7 mouse cellular contexts compared by ENCODE assay signal in genomic region chr8:13623038-13623750, GRCm38 (mm10). TPM values are rescaled to one million over a fixed set of nuclear protein-coding genes. Genes with fewer than 3 reads are reported as not detected.
DNase-seq lines count a peak whose midpoint lies in the region; ATAC-seq and TF ChIP-seq lines count a peak whose summit lies in the region.

No protein-coding gene starts in this region.

- H3K36me3 ChIP-seq in forebrain, embryonic 16.5 days (ENCODE audit: control insufficient read depth, insufficient read depth): no peaks in the 10 kb centered on the region
- H3K36me3 ChIP-seq in limb, embryonic 14.5 days (ENCODE audit: control insufficient read depth, insufficient read depth, low read length): peaks cover 9% of the 10 kb centered on the region
- H3K36me3 ChIP-seq in liver, embryonic 12.5 days: peaks cover 18% of the 10 kb centered on the region

- TF ChIP-seq POLR2A in limb, embryonic 14.5 days (IDR thresholded peaks at IDR 0.05; ENCODE audit: borderline replicate concordance, extremely low read depth, insufficient read depth, insufficient read length): no peak

- 14% methylated on average over 9 of the region's 9 CpGs for WGBS in forebrain, embryonic 16.5 days
- WGBS in limb, embryonic 14.5 days: 46% methylated on average over 9 of the region's 9 CpGs
- 68% methylated on average over 9 of the region's 9 CpGs for WGBS in liver, embryonic 12.5 days (ENCODE audit: insufficient replicate concordance)

- peak overlapping the region; percentile 64 for H3K27ac ChIP-seq in forebrain, embryonic 16.5 days (ENCODE audit: low read length)
- peak overlapping the region; percentile 70 for H3K27ac ChIP-seq in limb, embryonic 14.5 days (replicated peaks; ENCODE audit: low read depth, low read length)
- H3K27ac ChIP-seq in liver, embryonic 12.5 days: no peak overlapping the region

- H3K9ac ChIP-seq in forebrain, embryonic 16.5 days (replicated peaks; ENCODE audit: low read depth, low read length): no peak overlapping the region
- H3K9ac ChIP-seq in limb, embryonic 14.5 days (ENCODE audit: low read depth, low read length, severe bottlenecking): no peak overlapping the region
- no peak overlapping the region for H3K9ac ChIP-seq in liver, embryonic 12.5 days

- no peaks in the 10 kb centered on the region for H3K9me3 ChIP-seq in forebrain, embryonic 16.5 days (ENCODE audit: control insufficient read depth, low read length)
- no peaks in the 10 kb centered on the region for H3K9me3 ChIP-seq in limb, embryonic 14.5 days (ENCODE audit: control insufficient read depth, low read length)
- 0 out of 2 replicates have a peak, but pooled peaks cover 2% of the 10 kb centered on the region for H3K9me3 ChIP-seq in liver, embryonic 12.5 days (replicated peaks)

- DNase-seq in right cerebral cortex, postnatal 14 days: peak; percentile 36
- DNase-seq in right cerebral cortex, adult 18-20 months: no peak
- DNase-seq in limb, embryonic 14.5 days (ENCODE audit: low spot score): peak; percentile 27
- no peak for DNase-seq in ovary, postnatal 14 days (ENCODE audit: low spot score)
- DNase-seq in testis, postnatal 10 days (ENCODE audit: low spot score): no peak

- no peaks in the 10 kb centered on the region for H3K27me3 ChIP-seq in forebrain, embryonic 16.5 days (replicated peaks; ENCODE audit: control insufficient read depth, insufficient read depth, low read length)
- no peaks in the 10 kb centered on the region for H3K27me3 ChIP-seq in limb, embryonic 14.5 days (ENCODE audit: control insufficient read depth, insufficient read depth, low read length)
- no peaks in the 10 kb centered on the region for H3K27me3 ChIP-seq in liver, embryonic 12.5 days (replicated peaks)

- H3K4me1 ChIP-seq in forebrain, embryonic 16.5 days (replicated peaks; ENCODE audit: control insufficient read depth, insufficient read depth, low read length): peaks cover 30% of the 10 kb centered on the region
- peaks cover 35% of the 10 kb centered on the region for H3K4me1 ChIP-seq in limb, embryonic 14.5 days (ENCODE audit: control insufficient read depth, insufficient read depth, low read length)
- peaks cover 24% of the 10 kb centered on the region for H3K4me1 ChIP-seq in liver, embryonic 12.5 days

- no peak overlapping the region for H3K4me2 ChIP-seq in forebrain, embryonic 16.5 days (ENCODE audit: low read length)
- H3K4me2 ChIP-seq in limb, embryonic 14.5 days (replicated peaks; ENCODE audit: low read depth, low read length, severe bottlenecking): no peak overlapping the region
- no peak overlapping the region for H3K4me2 ChIP-seq in liver, embryonic 12.5 days

- H3K4me3 ChIP-seq in forebrain, embryonic 16.5 days (replicated peaks; ENCODE audit: low read length): no peak overlapping the region
- no peak overlapping the region for H3K4me3 ChIP-seq in limb, embryonic 14.5 days (replicated peaks; ENCODE audit: low read length)
- H3K4me3 ChIP-seq in liver, embryonic 12.5 days: no peak overlapping the region

- ATAC-seq in forebrain, embryonic 16.5 days: peak; percentile 77
- ATAC-seq in limb, embryonic 14.5 days (ENCODE audit: low FRiP score, low read depth): 0 out of 2 replicates have a peak, but pooled peaks have one; percentile 38
- ATAC-seq in liver, embryonic 12.5 days: no peak

RNA-seq across cellular contexts. Expression of gene Rasa3, which starts 54.2 kb away (rescaled TPM):
- polyA plus RNA-seq in forebrain, embryonic 16.5 days (2015; fragmentation: Nextera tagmentation; extraction: Ambion mirVana): 26.8 and 27.1 TPM in 2 replicates
- 31.6 and 35.4 TPM in 2 replicates for polyA plus RNA-seq in limb, embryonic 14.5 days (2012; rRNA removed)
- 29.2 and 30.8 TPM in 2 replicates for polyA plus RNA-seq in limb, embryonic 14.5 days (2014; fragmentation: Nextera tagmentation; extraction: Ambion mirVana)
- 29.2 and 30.8 TPM in 2 replicates for polyA plus RNA-seq in liver, embryonic 12.5 days (2016; fragmentation: Nextera tagmentation; extraction: Ambion mirVana)

Comparison
In these comparisons a context has a peak if more than half of its experiments do, and no peak if none do; other contexts are left out.
1. DNase-seq: peak in right cerebral cortex, postnatal 14 days (single experiment) and limb, embryonic 14.5 days (single experiment); none in right cerebral cortex, adult 18-20 months (single experiment), ovary, postnatal 14 days (single experiment) and testis, postnatal 10 days (single experiment).